Mouse (Mus musculus): ENCODE results near the gene Foxc1. TPM values are rescaled to one million over a fixed set of nuclear protein-coding genes. Genes with fewer than 3 reads are reported as not detected.

Gene Foxc1
- total and polyA plus RNA-seq, 3 experiments, result 0.05 TPM; not detected in 2

DNA sequence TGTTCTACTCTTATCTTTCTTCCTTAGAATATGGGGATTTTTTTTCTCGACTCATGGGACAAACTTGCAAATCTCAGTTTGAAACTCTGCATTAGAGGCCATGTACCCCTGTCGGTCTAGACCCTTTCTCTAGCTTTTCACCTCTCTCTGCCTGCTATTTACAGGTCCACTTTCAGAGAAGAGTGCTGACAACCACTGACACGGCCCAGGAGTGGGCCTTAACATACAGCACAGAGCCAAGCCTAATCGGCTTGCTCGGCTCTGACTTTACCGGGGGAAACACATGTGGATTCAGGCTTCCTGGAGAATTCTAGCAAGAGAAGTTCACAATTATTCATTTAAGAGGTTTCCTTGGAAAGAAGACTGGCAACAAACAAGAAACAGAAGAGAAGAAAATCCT lies 14.6 kb downstream of the Foxc1 start:
- Histone ChIP-seq H3K36me3 (replicated peaks) (no peaks in the 10 kb centered on the region), H3K27me3 (ENCODE audit: insufficient read depth, low read length) (peaks cover 38% of the 10 kb centered on the region)
- no peak for DNase-seq (ENCODE audit: low spot score)

DNA sequence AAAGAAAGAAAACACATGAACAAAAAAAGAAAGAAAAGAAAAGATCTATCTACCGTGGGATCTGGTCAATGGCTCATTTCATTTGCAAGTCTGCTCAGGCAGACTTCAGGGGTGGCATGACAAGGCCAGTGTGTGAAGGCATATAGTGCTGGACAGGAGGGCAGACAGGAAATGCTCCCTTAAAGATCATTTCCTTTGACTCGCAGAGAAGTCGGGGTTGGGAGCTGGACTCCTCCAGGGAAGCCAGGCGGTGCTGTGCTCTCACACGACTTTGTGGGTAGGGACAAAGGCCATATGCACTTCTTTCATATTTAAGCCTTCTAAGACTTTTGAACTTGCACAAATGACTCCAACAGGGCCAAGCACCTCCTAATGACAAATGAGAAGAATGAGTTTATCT lies 16.9 kb downstream of the Foxc1 start:
- Histone ChIP-seq H3K9me3 (replicated peaks) (no peaks in the 10 kb centered on the region), H3K27me3 (ENCODE audit: insufficient read depth, low read length) (peaks cover 40% of the 10 kb centered on the region), H3K4me3 (ENCODE audit: low read depth, low read length) (no peak overlapping the region), H3K36me3 (replicated peaks) (no peaks in the 10 kb centered on the region), H3K4me1 (ENCODE audit: insufficient read depth, low read depth, low read length) (no peaks in the 10 kb centered on the region)
- ATAC-seq (ENCODE audit: extremely low read depth, insufficient number of reproducible peaks, low FRiP score, poor library complexity, severe bottlenecking) (no peak), DNase-seq (ENCODE audit: low spot score) (no peak)
- TF ChIP-seq CTCF (IDR thresholded peaks at IDR 0.05; ENCODE audit: low read depth, low read length) (no peak), POLR2AphosphoS5 (IDR thresholded peaks at IDR 0.05; ENCODE audit: insufficient replicate concordance, low read depth, low read length) (no peak), GATA1 (IDR thresholded peaks at IDR 0.05; ENCODE audit: borderline replicate concordance, low read length) (no peak), GATA2 (IDR thresholded peaks at IDR 0.05; ENCODE audit: borderline replicate concordance, low read depth, low read length) (no peak), TAL1 (conservative IDR thresholded peaks at IDR 0.05; ENCODE audit: low read depth, low read length) (no peak)

More for the DNA sequence above, 14.6 kb downstream of the Foxc1 start:
- Histone ChIP-seq H3K9me3 (replicated peaks) (no peaks in the 10 kb centered on the region), H3K4me3 (ENCODE audit: low read depth, low read length) (no peak overlapping the region), H3K4me1 (ENCODE audit: insufficient read depth, low read depth, low read length) (no peaks in the 10 kb centered on the region)
- TF ChIP-seq CTCF (IDR thresholded peaks at IDR 0.05; ENCODE audit: low read depth, low read length), result no peak
- TF ChIP-seq GATA2 (IDR thresholded peaks at IDR 0.05; ENCODE audit: borderline replicate concordance, low read depth, low read length), result no peak
- no peak for TF ChIP-seq TAL1 (conservative IDR thresholded peaks at IDR 0.05; ENCODE audit: low read depth, low read length)
- TF ChIP-seq POLR2AphosphoS5 (IDR thresholded peaks at IDR 0.05; ENCODE audit: insufficient replicate concordance, low read depth, low read length), result no peak
- no peak for TF ChIP-seq GATA1 (IDR thresholded peaks at IDR 0.05; ENCODE audit: borderline replicate concordance, low read length)
- no peak for ATAC-seq (ENCODE audit: extremely low read depth, insufficient number of reproducible peaks, low FRiP score, poor library complexity, severe bottlenecking)

DNA sequence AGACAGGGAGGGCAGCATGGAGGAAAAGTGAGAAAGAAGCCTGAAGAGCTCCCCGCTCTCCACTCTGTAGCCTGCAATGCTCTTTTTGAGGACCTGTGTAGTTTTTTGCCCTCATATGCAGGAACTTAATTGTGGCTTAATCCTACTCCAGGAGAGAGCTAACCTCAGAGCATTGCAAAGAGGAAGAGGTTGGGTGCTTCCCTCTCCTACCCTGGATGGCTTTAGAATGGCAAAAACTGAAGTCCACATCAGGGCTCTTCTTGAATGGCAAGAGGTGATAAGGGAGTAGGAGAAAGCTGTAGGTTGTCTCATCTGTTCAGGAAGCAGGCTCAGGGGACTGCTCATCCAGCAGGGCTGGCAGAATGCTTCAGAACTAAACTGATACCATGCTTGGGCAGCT lies 18.7 kb downstream of the Foxc1 start:
- H3K27me3 ChIP-seq (ENCODE audit: insufficient read depth, low read length), result peaks cover 32% of the 10 kb centered on the region
- H3K4me3 ChIP-seq (ENCODE audit: low read depth, low read length), result no peak overlapping the region
- ATAC-seq (ENCODE audit: extremely low read depth, insufficient number of reproducible peaks, low FRiP score, poor library complexity, severe bottlenecking), result no peak
- H3K9me3 ChIP-seq (replicated peaks), result no peaks in the 10 kb centered on the region
- TF ChIP-seq GATA1 (IDR thresholded peaks at IDR 0.05; ENCODE audit: borderline replicate concordance, low read length), result no peak
- TF ChIP-seq TAL1 (conservative IDR thresholded peaks at IDR 0.05; ENCODE audit: low read depth, low read length), result no peak
- no peak for TF ChIP-seq GATA2 (IDR thresholded peaks at IDR 0.05; ENCODE audit: borderline replicate concordance, low read depth, low read length)
- TF ChIP-seq CTCF (IDR thresholded peaks at IDR 0.05; ENCODE audit: low read depth, low read length), result no peak
- H3K36me3 ChIP-seq (replicated peaks), result no peaks in the 10 kb centered on the region
- no peaks in the 10 kb centered on the region for H3K4me1 ChIP-seq (ENCODE audit: insufficient read depth, low read depth, low read length)
- DNase-seq (ENCODE audit: low spot score), result no peak

DNA sequence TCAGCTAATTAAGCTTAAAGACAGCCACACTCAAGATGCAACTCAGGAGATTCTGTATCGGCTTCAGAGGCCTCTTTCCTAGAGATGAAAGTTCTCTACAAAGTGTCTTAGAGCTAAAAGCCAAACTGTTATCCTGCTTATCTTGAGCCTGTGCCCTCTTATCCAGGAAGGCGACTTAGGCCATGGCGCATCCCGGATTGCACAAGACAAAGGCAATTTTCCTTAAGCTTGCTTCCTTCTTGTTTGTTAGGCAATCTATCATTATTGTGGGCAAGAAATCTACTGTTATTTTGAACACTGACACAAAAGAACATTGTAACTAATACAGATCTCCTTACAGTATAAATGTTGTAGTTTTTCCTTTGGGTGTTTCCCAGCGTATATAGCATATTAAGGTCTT lies 20.7 kb downstream of the Foxc1 start:
- H3K4me1 ChIP-seq (ENCODE audit: insufficient read depth, low read depth, low read length), result no peaks in the 10 kb centered on the region
- no peak for TF ChIP-seq GATA1 (IDR thresholded peaks at IDR 0.05; ENCODE audit: borderline replicate concordance, low read length)
- TF ChIP-seq POLR2AphosphoS5 (IDR thresholded peaks at IDR 0.05; ENCODE audit: insufficient replicate concordance, low read depth, low read length), result no peak
- TF ChIP-seq CTCF (IDR thresholded peaks at IDR 0.05; ENCODE audit: low read depth, low read length), result no peak
- no peak for TF ChIP-seq TAL1 (conservative IDR thresholded peaks at IDR 0.05; ENCODE audit: low read depth, low read length)
- TF ChIP-seq GATA2 (IDR thresholded peaks at IDR 0.05; ENCODE audit: borderline replicate concordance, low read depth, low read length), result no peak
- H3K36me3 ChIP-seq (replicated peaks), result no peaks in the 10 kb centered on the region
- no peak overlapping the region for H3K4me3 ChIP-seq (ENCODE audit: low read depth, low read length)
- DNase-seq (ENCODE audit: low spot score) (no peak), ATAC-seq (ENCODE audit: extremely low read depth, insufficient number of reproducible peaks, low FRiP score, poor library complexity, severe bottlenecking) (no peak)
- H3K9me3 ChIP-seq (replicated peaks), result no peaks in the 10 kb centered on the region
- peaks cover 25% of the 10 kb centered on the region for H3K27me3 ChIP-seq (ENCODE audit: insufficient read depth, low read length)

DNA sequence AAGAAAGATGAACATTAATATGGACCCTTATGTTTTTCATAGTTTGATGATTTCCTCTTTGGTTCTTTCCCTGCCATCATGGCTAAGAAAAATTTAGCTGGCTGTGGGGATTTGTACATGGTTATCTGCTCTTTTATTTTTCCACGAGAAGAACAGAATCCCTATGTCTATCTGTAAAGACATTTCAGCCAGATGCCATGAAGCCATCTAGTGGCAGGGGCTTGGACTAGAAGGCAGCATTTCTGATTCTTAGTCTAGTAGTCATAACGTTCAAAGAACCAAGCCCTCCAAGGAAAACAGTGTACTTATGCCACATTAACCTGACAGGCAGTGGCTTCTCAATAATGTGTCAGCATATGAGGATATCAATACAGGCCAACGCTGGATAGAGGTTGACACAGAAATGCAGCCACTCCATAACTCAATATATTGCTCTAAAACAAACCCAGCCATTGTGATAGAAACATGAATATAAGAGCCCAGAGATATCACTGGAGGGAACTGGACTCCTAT lies 21.4 kb downstream of the Foxc1 start:
- Histone ChIP-seq H3K27me3 (ENCODE audit: insufficient read depth, low read length) (peaks cover 25% of the 10 kb centered on the region), H3K4me1 (ENCODE audit: insufficient read depth, low read depth, low read length) (no peaks in the 10 kb centered on the region), H3K36me3 (replicated peaks) (no peaks in the 10 kb centered on the region), H3K9me3 (replicated peaks) (no peaks in the 10 kb centered on the region), H3K4me3 (ENCODE audit: low read depth, low read length) (no peak overlapping the region)
- DNase-seq (ENCODE audit: low spot score), result no peak
- no peak for TF ChIP-seq CTCF (IDR thresholded peaks at IDR 0.05; ENCODE audit: low read depth, low read length)
- TF ChIP-seq GATA2 (IDR thresholded peaks at IDR 0.05; ENCODE audit: borderline replicate concordance, low read depth, low read length), result no peak
- no peak for TF ChIP-seq TAL1 (conservative IDR thresholded peaks at IDR 0.05; ENCODE audit: low read depth, low read length)
- no peak for TF ChIP-seq POLR2AphosphoS5 (IDR thresholded peaks at IDR 0.05; ENCODE audit: insufficient replicate concordance, low read depth, low read length)
- no peak for TF ChIP-seq GATA1 (IDR thresholded peaks at IDR 0.05; ENCODE audit: borderline replicate concordance, low read length)
- ATAC-seq (ENCODE audit: extremely low read depth, insufficient number of reproducible peaks, low FRiP score, poor library complexity, severe bottlenecking), result no peak

DNA sequence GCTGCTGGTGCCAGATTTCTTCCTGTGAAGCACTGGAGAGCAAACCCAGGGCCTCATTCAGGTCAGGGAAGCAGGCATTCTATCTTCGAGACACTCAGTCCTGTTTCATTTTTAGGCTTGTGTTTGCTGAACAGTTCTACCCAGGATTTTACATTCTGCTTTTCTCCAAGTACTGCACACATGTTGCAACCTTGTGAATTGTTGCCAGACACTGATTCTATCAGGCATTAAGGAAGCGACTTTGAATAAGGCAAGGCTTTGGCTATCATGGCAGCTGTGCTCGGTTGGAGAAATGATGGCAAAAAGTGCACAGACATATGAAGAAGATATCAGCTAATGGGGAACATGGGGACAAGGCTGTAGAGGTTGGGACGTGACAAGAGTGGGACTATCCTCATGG lies 22.0 kb downstream of the Foxc1 start:
- Histone ChIP-seq H3K4me1 (ENCODE audit: insufficient read depth, low read depth, low read length) (no peaks in the 10 kb centered on the region), H3K36me3 (replicated peaks) (no peaks in the 10 kb centered on the region), H3K27me3 (ENCODE audit: insufficient read depth, low read length) (peaks cover 23% of the 10 kb centered on the region), H3K9me3 (replicated peaks) (no peaks in the 10 kb centered on the region), H3K4me3 (ENCODE audit: low read depth, low read length) (no peak overlapping the region)
- no peak for DNase-seq (ENCODE audit: low spot score)
- TF ChIP-seq GATA2 (IDR thresholded peaks at IDR 0.05; ENCODE audit: borderline replicate concordance, low read depth, low read length), result no peak
- no peak for TF ChIP-seq POLR2AphosphoS5 (IDR thresholded peaks at IDR 0.05; ENCODE audit: insufficient replicate concordance, low read depth, low read length)
- TF ChIP-seq GATA1 (IDR thresholded peaks at IDR 0.05; ENCODE audit: borderline replicate concordance, low read length), result no peak
- TF ChIP-seq CTCF (IDR thresholded peaks at IDR 0.05; ENCODE audit: low read depth, low read length), result no peak
- TF ChIP-seq TAL1 (conservative IDR thresholded peaks at IDR 0.05; ENCODE audit: low read depth, low read length), result no peak
- ATAC-seq (ENCODE audit: extremely low read depth, insufficient number of reproducible peaks, low FRiP score, poor library complexity, severe bottlenecking), result no peak

Measured in G1E (cell line).